8 mouse cellular contexts compared by ENCODE assay signal in genomic region chr7:75397559-75397958, GRCm38 (mm10). TPM values are rescaled to one million over a fixed set of nuclear protein-coding genes. Genes with fewer than 3 reads are reported as not detected.
DNase-seq lines count a peak whose midpoint lies in the region; ATAC-seq and TF ChIP-seq lines count a peak whose summit lies in the region.

No protein-coding gene starts in this region.

- no peak overlapping the region for H3ac ChIP-seq in myocyte (ENCODE audit: control insufficient read depth, insufficient read length)

- TF ChIP-seq CTCF in kidney, adult 2 months (conservative IDR thresholded peaks at IDR 0.05; ENCODE audit: insufficient read depth, insufficient read length, low read depth, low read length): no peak
- no peak for TF ChIP-seq CTCF in midbrain, postnatal 0 days (IDR thresholded peaks at IDR 0.05)

- H3K4me3 ChIP-seq in kidney, adult 2 months (ENCODE audit: insufficient read depth, low read depth, low read length): no peak overlapping the region
- H3K4me3 ChIP-seq in myocyte: no peak overlapping the region
- no peak overlapping the region for H3K4me3 ChIP-seq in forebrain, embryonic 16.5 days (replicated peaks; ENCODE audit: low read length)
- no peak overlapping the region for H3K4me3 ChIP-seq in midbrain, postnatal 0 days (ENCODE audit: low read depth, low read length)

- no peaks in the 10 kb centered on the region for H3K36me3 ChIP-seq in kidney, adult 2 months (ENCODE audit: control insufficient read depth, insufficient read depth, low read length)
- no peaks in the 10 kb centered on the region for H3K36me3 ChIP-seq in myocyte (ENCODE audit: control insufficient read depth, insufficient read depth)
- H3K36me3 ChIP-seq in forebrain, embryonic 16.5 days (ENCODE audit: control insufficient read depth, insufficient read depth): no peaks in the 10 kb centered on the region
- H3K36me3 ChIP-seq in midbrain, postnatal 0 days (ENCODE audit: insufficient read depth, low read length): no peaks in the 10 kb centered on the region

- H3K27ac ChIP-seq in kidney, adult 2 months (ENCODE audit: insufficient read depth, low read depth, low read length): no peak overlapping the region
- no peak overlapping the region for H3K27ac ChIP-seq in forebrain, embryonic 16.5 days (ENCODE audit: low read length)
- H3K27ac ChIP-seq in midbrain, postnatal 0 days (ENCODE audit: low read depth, low read length): no peak overlapping the region

- H3K9ac ChIP-seq in forebrain, embryonic 16.5 days (replicated peaks; ENCODE audit: low read depth, low read length): no peak overlapping the region
- H3K9ac ChIP-seq in midbrain, postnatal 0 days (replicated peaks; ENCODE audit: low read length, poor library complexity, severe bottlenecking): no peak overlapping the region

- H3K4me1 ChIP-seq in kidney, adult 2 months (ENCODE audit: control insufficient read depth, insufficient read depth, low read length): peaks cover 3% of the 10 kb centered on the region; the same call in 1 of the 2 replicates
- H3K4me1 ChIP-seq in forebrain, embryonic 16.5 days (replicated peaks; ENCODE audit: control insufficient read depth, insufficient read depth, low read length): no peaks in the 10 kb centered on the region
- H3K4me1 ChIP-seq in midbrain, postnatal 0 days (ENCODE audit: insufficient read depth, low read length): no peaks in the 10 kb centered on the region

- DNase-seq in kidney, adult 2 months: peak; percentile 23
- no peak for DNase-seq in kidney, adult 9 months
- peak; percentile 61 for DNase-seq in adrenal gland, postnatal 14 days
- DNase-seq in midbrain, postnatal 0 days (ENCODE audit: low spot score): no peak
- no peak for DNase-seq in layer of hippocampus, adult 11-12 months (ENCODE audit: low spot score)

- ATAC-seq in inflammation-experienced regulatory T-cells, adult 6 months: peak; percentile 51
- ATAC-seq in forebrain, embryonic 16.5 days: no peak
- no peak for ATAC-seq in midbrain, postnatal 0 days (ENCODE audit: low FRiP score)

- 15% methylated on average over 7 of the region's 7 CpGs for WGBS in kidney, adult 2 months
- 11% methylated on average over 7 of the region's 7 CpGs for WGBS in forebrain, embryonic 16.5 days
- 25% methylated on average over 7 of the region's 7 CpGs for WGBS in midbrain, postnatal 0 days

- TF ChIP-seq POLR2A in kidney, adult 2 months (IDR thresholded peaks at IDR 0.05; ENCODE audit: low read depth, low read length): no peak
- TF ChIP-seq POLR2A in myocyte (IDR thresholded peaks at IDR 0.05; ENCODE audit: insufficient read length, low read depth): no peak

- peak overlapping the region; percentile 92 for H3K4me2 ChIP-seq in myocyte (ENCODE audit: low read depth)
- no peak overlapping the region for H3K4me2 ChIP-seq in forebrain, embryonic 16.5 days (ENCODE audit: low read length)
- no peak overlapping the region for H3K4me2 ChIP-seq in midbrain, postnatal 0 days (ENCODE audit: low read depth, low read length, poor library complexity, severe bottlenecking)

- H3K27me3 ChIP-seq in kidney, adult 2 months (replicated peaks; ENCODE audit: control insufficient read depth, insufficient read depth, low read length): no peaks in the 10 kb centered on the region
- no peaks in the 10 kb centered on the region for H3K27me3 ChIP-seq in myocyte (ENCODE audit: control insufficient read depth, insufficient read depth, insufficient read length)
- H3K27me3 ChIP-seq in forebrain, embryonic 16.5 days (replicated peaks; ENCODE audit: control insufficient read depth, insufficient read depth, low read length): no peaks in the 10 kb centered on the region
- no peaks in the 10 kb centered on the region for H3K27me3 ChIP-seq in midbrain, postnatal 0 days (ENCODE audit: insufficient read depth, low read length)

- no peaks in the 10 kb centered on the region for H3K79me2 ChIP-seq in myocyte (ENCODE audit: control insufficient read depth, insufficient read depth)

- H3K9me3 ChIP-seq in forebrain, embryonic 16.5 days (ENCODE audit: control insufficient read depth, low read length): no peaks in the 10 kb centered on the region
- no peaks in the 10 kb centered on the region for H3K9me3 ChIP-seq in midbrain, postnatal 0 days (ENCODE audit: low read length)

TF ChIP-seq in myocyte, 11 proteins besides CTCF, POLR2A, EP300 and RAD21:
- TF ChIP-seq POLR2AphosphoS2 (IDR thresholded peaks at IDR 0.05; ENCODE audit: insufficient read length, low read depth) (no peak), TCF12 (IDR thresholded peaks at IDR 0.05; ENCODE audit: insufficient read depth, poor library complexity, severe bottlenecking) (peak; percentile 74), SRF (IDR thresholded peaks at IDR 0.05; ENCODE audit: control insufficient read depth, insufficient read length, low read depth) (no peak), REST (IDR thresholded peaks at IDR 0.05; ENCODE audit: insufficient read depth, insufficient read length) (no peak), TCF3 (IDR thresholded peaks at IDR 0.05; ENCODE audit: insufficient read length, low read depth) (no peak), MAX (IDR thresholded peaks at IDR 0.05; ENCODE audit: low read depth) (no peak), USF1 (IDR thresholded peaks at IDR 0.05; ENCODE audit: low read depth) (no peak), MYOG (IDR thresholded peaks at IDR 0.05; ENCODE audit: control insufficient read depth in 1 of 3, insufficient read depth in 1 of 3, insufficient read length in 2 of 3, low read depth in 2 of 3) (peak in 2 of 3 experiments; percentile 63 to 88), MYOD1 (IDR thresholded peaks at IDR 0.05; ENCODE audit: control insufficient read depth in 1 of 3, insufficient read length in 2 of 3, low read depth in 2 of 3) (peak in 2 of 3 experiments; percentile 80 to 87), CEBPB (IDR thresholded peaks at IDR 0.05; ENCODE audit: insufficient read depth, poor library complexity, severe bottlenecking) (no peak), E2F4 (IDR thresholded peaks at IDR 0.05; ENCODE audit: insufficient read depth) (no peak)

RNA-seq across cellular contexts. Expression of gene Akap13, which starts 57.8 kb away (rescaled TPM):
- 12.0 and 13.2 TPM in 2 replicates for polyA plus RNA-seq in kidney, adult 2 months (2012; rRNA removed)
- 64.0 and 72.6 TPM in 2 replicates for total RNA-seq in adrenal gland, postnatal 14 days (2021)
- polyA plus RNA-seq in inflammation-experienced regulatory T-cells, adult 6 months (2017; shearing (Covaris generic)): 100 to 1,000 TPM; 228 to 429 (median 340) TPM
- 13.9 TPM for polyA plus RNA-seq in myocyte (2012; fragmentation: generic; extraction: Trizol)
- 10.0 and 12.0 TPM in 2 replicates for polyA plus RNA-seq in forebrain, embryonic 16.5 days (2015; fragmentation: Nextera tagmentation; extraction: Ambion mirVana)
- 21.6 and 24.6 TPM in 2 replicates for total RNA-seq in midbrain, postnatal 0 days (2014; rRNA removed)
- 8.8 and 11.7 TPM in 2 replicates for polyA plus RNA-seq in midbrain, postnatal 0 days (2015; fragmentation: Nextera tagmentation; extraction: Ambion mirVana)

Comparison
In these comparisons a context has a peak if more than half of its experiments do, and no peak if none do; other contexts are left out.
1. DNase-seq: peak in kidney, adult 2 months (single experiment) and adrenal gland, postnatal 14 days (single experiment); none in kidney, adult 9 months (single experiment), midbrain, postnatal 0 days (single experiment) and layer of hippocampus, adult 11-12 months (single experiment).
2. RNA of gene Akap13, which starts 57.8 kb away (polyA plus RNA-seq): 228 to 429 TPM in inflammation-experienced regulatory T-cells, adult 6 months; 13.9 TPM in myocyte (single experiment), 12.0 to 13.2 TPM in kidney, adult 2 months, 10.0 to 12.0 TPM in forebrain, embryonic 16.5 days and 8.8 to 11.7 TPM in midbrain, postnatal 0 days; every median in the first group is over 10 times any median in the second.